In the genomic region with DNA sequence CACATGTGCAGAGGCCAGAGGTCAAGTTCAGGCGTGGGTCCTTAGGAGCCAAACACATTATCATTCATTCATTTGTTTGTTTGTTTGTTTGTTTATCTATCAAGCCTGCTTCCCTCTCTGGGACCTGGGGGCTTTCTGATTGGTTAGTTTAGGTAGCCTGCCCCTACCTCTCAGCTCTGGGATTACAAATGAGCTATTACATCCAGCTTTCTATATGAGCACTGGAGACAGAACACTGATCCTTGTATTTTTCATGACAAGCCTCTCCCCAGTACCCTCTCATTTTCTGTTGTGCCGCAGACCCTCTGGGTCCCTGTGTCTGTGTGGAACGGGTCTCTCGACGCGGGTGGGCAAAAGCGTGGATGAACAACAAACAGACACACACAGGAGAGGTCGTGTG, we compare ENCODE assay signal across 17 mouse cellular contexts.
"Had no signal": no experiment of that assay in that cellular context is flagged by ENCODE, and none has a peak within 500 bp of the region (broad histone marks: within the 10 kb centered on the region; RNA-seq: fewer than 3 reads in every experiment).

No protein-coding gene starts in this region.

- H3K36me3 ChIP-seq: lung, embryonic 15.5 days; midbrain, embryonic 13.5 days; midbrain, embryonic 15.5 days; neural tube, embryonic 12.5 days; stomach, embryonic 15.5 days had no signal

- H3K27me3 ChIP-seq: lung, embryonic 15.5 days; midbrain, embryonic 13.5 days; midbrain, embryonic 15.5 days; neural tube, embryonic 12.5 days; stomach, embryonic 15.5 days had no signal

- H3K27ac ChIP-seq: lung, embryonic 15.5 days; macrophage; midbrain, embryonic 13.5 days; midbrain, embryonic 15.5 days; neural tube, embryonic 12.5 days; stomach, embryonic 15.5 days; stomach, postnatal 0 days had no signal

- H3K9me3 ChIP-seq: lung, embryonic 15.5 days; megakaryocyte, embryonic 14.5 days; midbrain, embryonic 13.5 days; midbrain, embryonic 15.5 days; neural tube, embryonic 12.5 days; stomach, embryonic 15.5 days had no signal

- DNase-seq: lung, adult 2 months; lung, postnatal 14 days; lung, postnatal 36 days; right cerebral cortex, postnatal 14 days; thymus, adult 2 months; thymus, postnatal 25 days; thymus, postnatal 4 days had no signal

- H3K4me3 ChIP-seq: lung, embryonic 15.5 days; megakaryocyte, embryonic 14.5 days; midbrain, embryonic 13.5 days; midbrain, embryonic 15.5 days; neural tube, embryonic 12.5 days; stomach, embryonic 15.5 days had no signal

- H3K4me1 ChIP-seq: midbrain, embryonic 13.5 days; midbrain, embryonic 15.5 days; neural tube, embryonic 12.5 days; stomach, embryonic 15.5 days had no signal

- H3K4me2 ChIP-seq: lung, embryonic 15.5 days; midbrain, embryonic 11.5 days; midbrain, embryonic 13.5 days; midbrain, embryonic 15.5 days; neural tube, embryonic 12.5 days; stomach, embryonic 15.5 days had no signal

- ATAC-seq: lung, postnatal 0 days; midbrain, embryonic 13.5 days; midbrain, embryonic 15.5 days had no signal

- H3K9ac ChIP-seq: lung, embryonic 15.5 days; midbrain, embryonic 13.5 days; midbrain, embryonic 15.5 days; neural tube, embryonic 12.5 days; stomach, embryonic 15.5 days had no signal
